Mouse (Mus musculus): ENCODE data around the gene Znfx1. TPM values are rescaled to one million over a fixed set of nuclear protein-coding genes. Genes with fewer than 3 reads are reported as not detected.

Znfx1 gene
- polyA plus RNA-seq, 1 experiment from 2014 or later = 7.0 TPM

DNA sequence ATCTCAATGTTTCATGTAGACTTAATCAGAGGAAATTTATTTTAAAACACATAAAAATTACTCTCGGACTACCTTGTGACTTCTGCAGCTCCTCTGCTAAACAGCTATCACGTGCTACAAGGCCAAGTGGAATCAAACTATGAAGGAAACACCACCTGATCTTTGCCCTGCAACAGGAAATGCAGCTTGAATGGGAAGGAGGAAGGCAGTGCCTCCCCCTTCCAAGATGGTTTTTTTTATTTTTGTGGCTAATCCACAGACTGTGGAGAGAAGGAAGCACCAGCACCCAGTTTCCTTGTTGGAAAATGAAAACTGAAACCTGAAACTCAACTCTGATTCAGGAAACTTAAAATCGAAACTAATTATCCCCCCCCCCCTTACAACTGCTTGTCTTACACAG lies 4.6 kb downstream of the Znfx1 start:
- Histone ChIP-seq H3K9me3 (no peaks in the 10 kb centered on the region), H3K36me3 (replicated peaks) (peaks cover 58% of the 10 kb centered on the region), H3K4me1 (peaks cover 45% of the 10 kb centered on the region), H3K4me3 (no peak overlapping the region), H3K27me3 (replicated peaks; ENCODE audit: low read depth, poor library complexity, severe bottlenecking) (no peaks in the 10 kb centered on the region), H3K27ac (replicated peaks) (no peak overlapping the region)
- 51% methylated on average over 3 of the region's 3 CpGs for WGBS
- DNase-seq (ENCODE audit: low spot score) = no peak

- no peak overlapping the region for H3K27ac ChIP-seq (replicated peaks)
- peaks cover 43% of the 10 kb centered on the region for H3K4me1 ChIP-seq
- no peaks in the 10 kb centered on the region for H3K9me3 ChIP-seq
- WGBS = 89% methylated on average over 5 of the region's 5 CpGs
- H3K27me3 ChIP-seq (replicated peaks; ENCODE audit: low read depth, poor library complexity, severe bottlenecking) = no peaks in the 10 kb centered on the region
- DNase-seq (ENCODE audit: low spot score) = no peak
- no peak overlapping the region for H3K4me3 ChIP-seq
- H3K36me3 ChIP-seq (replicated peaks) = peaks cover 67% of the 10 kb centered on the region
Measured at GRCm38 (mm10) chr2:167056942-167057323, 5.9 kb downstream of the Znfx1 start.

- H3K36me3 ChIP-seq (replicated peaks) = peaks cover 73% of the 10 kb centered on the region
Measured at GRCm38 (mm10) chr2:167056210-167056941, 6.4 kb downstream of the Znfx1 start.

GRCm38 (mm10) chr2:167055386-167055785 lies 7.4 kb downstream of the Znfx1 start:
- no peak for DNase-seq (ENCODE audit: low spot score)
- WGBS = 94% methylated on average over 15 of the region's 15 CpGs

More at GRCm38 (mm10) chr2:167056210-167056941, 6.4 kb downstream of the Znfx1 start:
- Histone ChIP-seq H3K4me1 (peaks cover 38% of the 10 kb centered on the region), H3K4me3 (no peak overlapping the region), H3K9me3 (no peaks in the 10 kb centered on the region), H3K27ac (replicated peaks) (no peak overlapping the region), H3K27me3 (replicated peaks; ENCODE audit: low read depth, poor library complexity, severe bottlenecking) (no peaks in the 10 kb centered on the region)
- 95% methylated on average over 15 of the region's 15 CpGs for WGBS
- DNase-seq (ENCODE audit: low spot score) = no peak

GRCm38 (mm10) chr2:167053127-167053844 lies 9.5 kb downstream of the Znfx1 start:
- Histone ChIP-seq H3K27ac (replicated peaks) (no peak overlapping the region), H3K36me3 (replicated peaks) (peaks cover 92% of the 10 kb centered on the region), H3K4me3 (no peak overlapping the region), H3K4me1 (peaks cover 11% of the 10 kb centered on the region), H3K9me3 (no peaks in the 10 kb centered on the region), H3K27me3 (replicated peaks; ENCODE audit: low read depth, poor library complexity, severe bottlenecking) (no peaks in the 10 kb centered on the region)
- no peak for DNase-seq (ENCODE audit: low spot score)
- WGBS = 84% methylated on average over 9 of the region's 9 CpGs

More at GRCm38 (mm10) chr2:167055386-167055785, 7.4 kb downstream of the Znfx1 start:
- peaks cover 79% of the 10 kb centered on the region for H3K36me3 ChIP-seq (replicated peaks)
- H3K27me3 ChIP-seq (replicated peaks; ENCODE audit: low read depth, poor library complexity, severe bottlenecking) = no peaks in the 10 kb centered on the region
- no peak overlapping the region for H3K27ac ChIP-seq (replicated peaks)
- no peak overlapping the region for H3K4me3 ChIP-seq
- no peaks in the 10 kb centered on the region for H3K9me3 ChIP-seq
- peaks cover 28% of the 10 kb centered on the region for H3K4me1 ChIP-seq

GRCm38 (mm10) chr2:167048698-167049358 lies 14.0 kb downstream of the Znfx1 start:
- Histone ChIP-seq H3K36me3 (replicated peaks) (peaks cover 91% of the 10 kb centered on the region), H3K9me3 (no peaks in the 10 kb centered on the region), H3K27ac (replicated peaks) (no peak overlapping the region), H3K4me1 (peaks cover 6% of the 10 kb centered on the region; the same call in 1 of the 2 replicates), H3K27me3 (replicated peaks; ENCODE audit: low read depth, poor library complexity, severe bottlenecking) (no peaks in the 10 kb centered on the region), H3K4me3 (no peak overlapping the region)
- no peak for DNase-seq (ENCODE audit: low spot score)
- 86% methylated on average over 8 of the region's 8 CpGs for WGBS

DNA sequence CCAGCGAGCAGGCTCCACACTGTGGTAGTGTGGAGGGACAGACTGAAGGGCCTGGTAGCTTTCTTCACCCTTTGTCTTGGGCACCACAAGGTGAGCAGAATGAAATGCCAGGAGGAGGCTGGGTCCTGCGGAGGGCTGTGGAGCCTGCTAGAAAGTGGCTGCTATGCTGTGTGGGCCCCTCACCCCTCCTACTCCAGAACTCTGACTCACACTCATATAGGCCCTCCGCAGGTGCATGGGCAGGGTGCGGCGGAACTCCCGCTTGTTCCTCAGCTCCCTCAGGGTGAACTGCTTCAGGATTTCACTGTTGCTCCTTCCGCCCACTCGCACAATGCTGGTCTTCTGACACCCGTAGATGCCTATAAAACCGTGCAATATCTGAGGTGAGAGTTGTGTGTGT lies 14.6 kb downstream of the Znfx1 start:
- no peak overlapping the region for H3K4me3 ChIP-seq
- H3K36me3 ChIP-seq (replicated peaks) = peaks cover 91% of the 10 kb centered on the region
- no peaks in the 10 kb centered on the region for H3K27me3 ChIP-seq (replicated peaks; ENCODE audit: low read depth, poor library complexity, severe bottlenecking)
- no peak for DNase-seq (ENCODE audit: low spot score)
- H3K9me3 ChIP-seq = no peaks in the 10 kb centered on the region
- WGBS = 94% methylated on average over 10 of the region's 10 CpGs
- no peak overlapping the region for H3K27ac ChIP-seq (replicated peaks)
- peaks cover 2% of the 10 kb centered on the region; the same call in 1 of the 2 replicates for H3K4me1 ChIP-seq

GRCm38 (mm10) chr2:167043400-167044121 lies 19.3 kb downstream of the Znfx1 start:
- WGBS = 90% methylated on average over 12 of the region's 12 CpGs
- no peaks in the 10 kb centered on the region for H3K4me1 ChIP-seq
- H3K36me3 ChIP-seq (replicated peaks) = peaks cover 97% of the 10 kb centered on the region
- H3K27ac ChIP-seq (replicated peaks) = no peak overlapping the region
- no peak overlapping the region for H3K4me3 ChIP-seq
- no peaks in the 10 kb centered on the region for H3K9me3 ChIP-seq
- DNase-seq (ENCODE audit: low spot score) = no peak
- no peaks in the 10 kb centered on the region for H3K27me3 ChIP-seq (replicated peaks; ENCODE audit: low read depth, poor library complexity, severe bottlenecking)

DNA sequence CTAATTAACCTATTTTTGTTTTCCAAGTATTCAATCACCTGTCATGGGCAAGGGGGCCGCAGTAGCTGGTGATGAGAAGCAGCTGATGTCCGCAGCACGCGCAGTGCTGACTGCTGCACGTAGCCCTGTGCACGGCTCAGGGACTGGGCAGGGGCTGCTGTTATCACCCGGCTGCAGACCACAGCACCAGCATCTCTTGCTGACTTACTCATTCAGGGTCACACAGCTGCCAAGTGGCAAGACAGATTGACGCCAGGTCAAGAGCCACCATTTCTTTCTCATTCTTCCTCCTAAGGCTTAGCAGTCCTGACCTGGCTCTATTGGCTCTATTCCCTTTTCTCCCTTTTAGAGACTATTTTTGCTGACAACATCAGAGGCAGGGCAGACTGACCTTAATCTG lies 23.4 kb downstream of the Znfx1 start:
- Histone ChIP-seq H3K27me3 (replicated peaks; ENCODE audit: low read depth, poor library complexity, severe bottlenecking) (no peaks in the 10 kb centered on the region), H3K4me3 (no peak overlapping the region), H3K4me1 (no peaks in the 10 kb centered on the region), H3K27ac (replicated peaks) (no peak overlapping the region), H3K36me3 (replicated peaks) (peaks cover 100% of the 10 kb centered on the region), H3K9me3 (no peaks in the 10 kb centered on the region)
- WGBS = 84% methylated on average over 8 of the region's 8 CpGs
- no peak for DNase-seq (ENCODE audit: low spot score)

- Histone ChIP-seq H3K36me3 (replicated peaks) (peaks cover 100% of the 10 kb centered on the region), H3K27ac (replicated peaks) (no peak overlapping the region), H3K9me3 (no peaks in the 10 kb centered on the region), H3K4me1 (no peaks in the 10 kb centered on the region), H3K4me3 (no peak overlapping the region), H3K27me3 (replicated peaks; ENCODE audit: low read depth, poor library complexity, severe bottlenecking) (no peaks in the 10 kb centered on the region)
- 95% methylated on average over 7 of the region's 7 CpGs for WGBS
- DNase-seq (ENCODE audit: low spot score) = no peak
Measured at GRCm38 (mm10) chr2:167038716-167039115, 24.1 kb downstream of the Znfx1 start.

- Histone ChIP-seq H3K27ac (replicated peaks) (no peak overlapping the region), H3K27me3 (replicated peaks; ENCODE audit: low read depth, poor library complexity, severe bottlenecking) (no peaks in the 10 kb centered on the region), H3K9me3 (no peaks in the 10 kb centered on the region), H3K36me3 (replicated peaks) (peaks cover 100% of the 10 kb centered on the region), H3K4me3 (no peak overlapping the region), H3K4me1 (no peaks in the 10 kb centered on the region)
- 92% methylated on average over 6 of the region's 6 CpGs for WGBS
- DNase-seq (ENCODE audit: low spot score) = no peak
Measured at GRCm38 (mm10) chr2:167038297-167038696, 24.5 kb downstream of the Znfx1 start.

DNA sequence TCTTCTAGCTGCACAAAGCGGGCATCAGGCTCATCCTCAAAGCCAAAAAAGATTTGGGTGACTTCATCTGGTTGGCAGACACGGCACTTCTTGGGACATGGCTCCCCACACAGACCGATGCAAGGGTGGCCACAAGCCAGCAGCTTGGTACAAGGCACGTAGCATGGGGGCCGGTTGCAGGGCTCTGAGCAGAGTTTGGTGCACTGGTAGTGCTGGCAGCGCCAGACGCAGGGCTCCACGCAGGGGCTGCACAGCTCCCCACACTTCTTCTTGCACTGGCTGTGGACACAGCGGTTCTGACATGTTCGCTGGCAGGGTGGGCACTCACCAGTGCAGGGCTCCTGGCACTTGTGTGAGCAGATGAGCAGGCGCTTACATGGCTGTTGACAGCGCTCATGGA lies 25.1 kb downstream of the Znfx1 start:
- WGBS = 95% methylated on average over 12 of the region's 12 CpGs
- Histone ChIP-seq H3K9me3 (no peaks in the 10 kb centered on the region), H3K27me3 (replicated peaks; ENCODE audit: low read depth, poor library complexity, severe bottlenecking) (no peaks in the 10 kb centered on the region), H3K27ac (replicated peaks) (no peak overlapping the region), H3K4me3 (no peak overlapping the region), H3K36me3 (replicated peaks) (peaks cover 100% of the 10 kb centered on the region), H3K4me1 (no peaks in the 10 kb centered on the region)
- no peak for DNase-seq (ENCODE audit: low spot score)
